Mouse (Mus musculus) kidney, adult 2 months (tissue): ENCODE measurements around the gene Psors1c2.

ENCODE experiments used
- CTCF ChIP-seq: fragments of 200-500 bp; conservative IDR thresholded peaks from 2 replicates; pipeline ENCODE4 v1.5.1; 2011; ENCODE audit warnings: low read depth, mild to moderate bottlenecking, control low read depth, low read length, moderate library complexity, mixed read lengths; ENCODE audit not compliant: insufficient read depth, insufficient read length
- POLR2A ChIP-seq: fragments of 200-500 bp; IDR thresholded peaks from one replicate; pipeline ENCODE4 v1.6.1; 2011; ENCODE audit warnings: low read depth, low read length, control low read depth

GRCm38 (mm10) chr17:35507556-35508260 lies 25.3 kb upstream of the Psors1c2 start:
- TF ChIP-seq POLR2A (no peak), CTCF (no peak)
